Mouse (Mus musculus): ENCODE measurements around the gene Traf3ip1. TPM values are rescaled to one million over a fixed set of nuclear protein-coding genes. Genes with fewer than 3 reads are reported as not detected.
A peak's percentile ranks its signal among the peaks of the same experiment; 100 is the strongest.

Traf3ip1 gene
- polyA plus RNA-seq, 1 experiment from 2014 or later = 9.1 TPM

- Histone ChIP-seq H3K36me3 (ENCODE audit: control insufficient read depth, insufficient read depth, low read length) (no peaks in the 10 kb centered on the region; the same call in 1 of the 2 replicates), H3K4me1 (replicated peaks; ENCODE audit: control insufficient read depth, insufficient read depth, low read length) (peaks cover 10% of the 10 kb centered on the region; the same call in 1 of the 2 replicates), H3K9me3 (ENCODE audit: control insufficient read depth, low read length) (no peaks in the 10 kb centered on the region), H3K4me3 (ENCODE audit: low read depth, low read length) (no peak overlapping the region), H3K27ac (ENCODE audit: low read depth, low read length) (no peak overlapping the region), H3K4me2 (ENCODE audit: low read depth, low read length, severe bottlenecking) (no peak overlapping the region), H3K9ac (ENCODE audit: low read length) (no peak overlapping the region), H3K27me3 (ENCODE audit: control insufficient read depth, insufficient read depth, low read length) (no peaks in the 10 kb centered on the region)
- ATAC-seq (replicated peaks; ENCODE audit: low FRiP score) = no peak
- whole genome bisulfite sequencing = 93% methylated on average over 6 of the region's 6 CpGs
- no peak for DNase-seq (ENCODE audit: low spot score)
Measured at GRCm38 (mm10) chr1:91498579-91498978, 4.1 kb downstream of the Traf3ip1 start.

- H3K9ac ChIP-seq (ENCODE audit: low read length) = no peak overlapping the region
- no peak overlapping the region for H3K27ac ChIP-seq (ENCODE audit: low read depth, low read length)
- H3K4me1 ChIP-seq (replicated peaks; ENCODE audit: control insufficient read depth, insufficient read depth, low read length) = no peaks in the 10 kb centered on the region
- 85% methylated on average over 3 of the region's 3 CpGs for WGBS
- no peak overlapping the region for H3K4me2 ChIP-seq (ENCODE audit: low read depth, low read length, severe bottlenecking)
- no peak for ATAC-seq (replicated peaks; ENCODE audit: low FRiP score)
- no peaks in the 10 kb centered on the region for H3K9me3 ChIP-seq (ENCODE audit: control insufficient read depth, low read length)
- no peak for DNase-seq (ENCODE audit: low spot score)
- no peak overlapping the region for H3K4me3 ChIP-seq (ENCODE audit: low read depth, low read length)
- no peaks in the 10 kb centered on the region; the same call in 1 of the 2 replicates for H3K36me3 ChIP-seq (ENCODE audit: control insufficient read depth, insufficient read depth, low read length)
- no peaks in the 10 kb centered on the region for H3K27me3 ChIP-seq (ENCODE audit: control insufficient read depth, insufficient read depth, low read length)
Measured at GRCm38 (mm10) chr1:91504615-91505014, 10.2 kb downstream of the Traf3ip1 start.

DNA sequence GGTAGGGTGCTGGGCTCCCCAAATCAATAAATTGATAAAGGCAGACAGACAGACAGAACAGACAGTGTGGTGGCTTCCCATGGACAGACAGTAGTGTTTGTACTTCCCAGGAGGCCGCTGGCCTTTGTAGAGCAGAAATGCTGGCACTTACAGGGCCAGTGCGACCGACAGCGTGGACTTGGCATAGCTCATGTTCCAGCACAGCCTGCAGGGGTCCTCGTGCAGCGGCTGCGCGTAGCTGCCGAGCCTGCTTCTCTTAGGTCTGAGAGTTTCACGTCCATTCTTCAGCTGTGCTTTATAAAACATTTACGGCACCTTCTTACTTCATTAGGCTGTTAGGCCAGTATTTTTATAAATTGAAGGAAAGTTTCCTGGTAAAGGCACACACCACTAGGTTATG is 20.5 kb downstream of the Traf3ip1 start:
- Histone ChIP-seq H3K4me3 (ENCODE audit: low read depth, low read length) (no peak overlapping the region), H3K27me3 (ENCODE audit: control insufficient read depth, insufficient read depth, low read length) (no peaks in the 10 kb centered on the region), H3K9ac (ENCODE audit: low read length) (no peak overlapping the region), H3K27ac (ENCODE audit: low read depth, low read length) (no peak overlapping the region), H3K9me3 (ENCODE audit: control insufficient read depth, low read length) (no peaks in the 10 kb centered on the region), H3K36me3 (ENCODE audit: control insufficient read depth, insufficient read depth, low read length) (no peaks in the 10 kb centered on the region; the same call in 1 of the 2 replicates), H3K4me2 (ENCODE audit: low read depth, low read length, severe bottlenecking) (no peak overlapping the region), H3K4me1 (replicated peaks; ENCODE audit: control insufficient read depth, insufficient read depth, low read length) (no peaks in the 10 kb centered on the region)
- WGBS = 77% methylated on average over 11 of the region's 11 CpGs
- ATAC-seq (replicated peaks; ENCODE audit: low FRiP score) (no peak), DNase-seq (ENCODE audit: low spot score) (no peak)

- Histone ChIP-seq H3K4me2 (ENCODE audit: low read depth, low read length, severe bottlenecking) (no peak overlapping the region), H3K4me3 (ENCODE audit: low read depth, low read length) (no peak overlapping the region), H3K9me3 (ENCODE audit: control insufficient read depth, low read length) (no peaks in the 10 kb centered on the region), H3K4me1 (replicated peaks; ENCODE audit: control insufficient read depth, insufficient read depth, low read length) (no peaks in the 10 kb centered on the region), H3K9ac (ENCODE audit: low read length) (no peak overlapping the region), H3K27me3 (ENCODE audit: control insufficient read depth, insufficient read depth, low read length) (no peaks in the 10 kb centered on the region), H3K27ac (ENCODE audit: low read depth, low read length) (no peak overlapping the region), H3K36me3 (ENCODE audit: control insufficient read depth, insufficient read depth, low read length) (no peaks in the 10 kb centered on the region; the same call in 1 of the 2 replicates)
- 94% methylated on average over 6 of the region's 6 CpGs for WGBS
- ATAC-seq (replicated peaks; ENCODE audit: low FRiP score) = no peak
- DNase-seq (ENCODE audit: low spot score) = no peak
Measured at GRCm38 (mm10) chr1:91515642-91516041, 21.2 kb downstream of the Traf3ip1 start.

DNA sequence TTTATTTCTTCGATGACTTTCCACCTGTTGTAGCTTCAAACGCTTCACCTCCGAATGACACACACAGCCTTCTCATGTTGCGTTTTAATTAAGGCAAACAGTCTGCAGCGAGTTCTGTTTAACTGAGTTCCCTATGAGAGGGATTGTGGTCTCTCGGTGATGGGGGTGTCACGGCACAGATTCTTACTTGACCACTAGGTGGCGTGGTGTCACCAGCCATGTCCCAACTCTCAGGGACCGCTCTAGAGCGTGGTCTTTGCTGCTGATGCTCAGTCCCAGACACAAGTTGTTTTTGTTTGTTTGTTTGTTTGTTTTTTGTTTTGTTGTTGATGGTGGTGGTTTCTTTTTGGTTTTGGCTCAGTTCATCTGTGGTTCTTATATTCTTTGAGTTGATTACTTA is 29.3 kb downstream of the Traf3ip1 start:
- H3K27me3 ChIP-seq (ENCODE audit: control insufficient read depth, insufficient read depth, low read length) = no peaks in the 10 kb centered on the region
- H3K27ac ChIP-seq (ENCODE audit: low read depth, low read length) = no peak overlapping the region
- H3K4me1 ChIP-seq (replicated peaks; ENCODE audit: control insufficient read depth, insufficient read depth, low read length) = no peaks in the 10 kb centered on the region
- DNase-seq (ENCODE audit: low spot score) (peak; percentile 80), ATAC-seq (replicated peaks; ENCODE audit: low FRiP score) (peak; percentile 66)
- H3K36me3 ChIP-seq (ENCODE audit: control insufficient read depth, insufficient read depth, low read length) = peaks cover 4% of the 10 kb centered on the region; the same call in 1 of the 2 replicates
- H3K9me3 ChIP-seq (ENCODE audit: control insufficient read depth, low read length) = no peaks in the 10 kb centered on the region
- H3K4me3 ChIP-seq (ENCODE audit: low read depth, low read length) = no peak overlapping the region
- WGBS = 16% methylated on average over 10 of the region's 10 CpGs
- H3K4me2 ChIP-seq (ENCODE audit: low read depth, low read length, severe bottlenecking) = no peak overlapping the region
- H3K9ac ChIP-seq (ENCODE audit: low read length) = no peak overlapping the region

- 95% methylated on average over 14 of the region's 14 CpGs for WGBS
- peaks cover 4% of the 10 kb centered on the region; the same call in 1 of the 2 replicates for H3K36me3 ChIP-seq (ENCODE audit: control insufficient read depth, insufficient read depth, low read length)
- DNase-seq (ENCODE audit: low spot score) = no peak
- H3K4me3 ChIP-seq (ENCODE audit: low read depth, low read length) = no peak overlapping the region
- no peaks in the 10 kb centered on the region for H3K4me1 ChIP-seq (replicated peaks; ENCODE audit: control insufficient read depth, insufficient read depth, low read length)
- ATAC-seq (replicated peaks; ENCODE audit: low FRiP score) = no peak
- no peak overlapping the region for H3K27ac ChIP-seq (ENCODE audit: low read depth, low read length)
- no peak overlapping the region for H3K9ac ChIP-seq (ENCODE audit: low read length)
- no peaks in the 10 kb centered on the region for H3K27me3 ChIP-seq (ENCODE audit: control insufficient read depth, insufficient read depth, low read length)
- H3K9me3 ChIP-seq (ENCODE audit: control insufficient read depth, low read length) = no peaks in the 10 kb centered on the region
- H3K4me2 ChIP-seq (ENCODE audit: low read depth, low read length, severe bottlenecking) = no peak overlapping the region
Measured at GRCm38 (mm10) chr1:91525838-91526237, 31.4 kb downstream of the Traf3ip1 start.

- Histone ChIP-seq H3K4me1 (replicated peaks; ENCODE audit: control insufficient read depth, insufficient read depth, low read length) (no peaks in the 10 kb centered on the region), H3K36me3 (ENCODE audit: control insufficient read depth, insufficient read depth, low read length) (peaks cover 4% of the 10 kb centered on the region; the same call in 1 of the 2 replicates), H3K4me3 (ENCODE audit: low read depth, low read length) (no peak overlapping the region), H3K27ac (ENCODE audit: low read depth, low read length) (no peak overlapping the region), H3K4me2 (ENCODE audit: low read depth, low read length, severe bottlenecking) (no peak overlapping the region), H3K27me3 (ENCODE audit: control insufficient read depth, insufficient read depth, low read length) (no peaks in the 10 kb centered on the region), H3K9me3 (ENCODE audit: control insufficient read depth, low read length) (no peaks in the 10 kb centered on the region), H3K9ac (ENCODE audit: low read length) (no peak overlapping the region)
- WGBS = 88% methylated on average over 9 of the region's 9 CpGs
- DNase-seq (ENCODE audit: low spot score) = no peak
- no peak for ATAC-seq (replicated peaks; ENCODE audit: low FRiP score)
Measured at GRCm38 (mm10) chr1:91530166-91530565, 35.7 kb downstream of the Traf3ip1 start.

GRCm38 (mm10) chr1:91532243-91532642 is 37.8 kb downstream of the Traf3ip1 start:
- ATAC-seq (replicated peaks; ENCODE audit: low FRiP score) (no peak), DNase-seq (ENCODE audit: low spot score) (no peak)
- no peak overlapping the region for H3K27ac ChIP-seq (ENCODE audit: low read depth, low read length)
- H3K9ac ChIP-seq (ENCODE audit: low read length) = no peak overlapping the region
- peaks cover 3% of the 10 kb centered on the region; the same call in 1 of the 2 replicates for H3K36me3 ChIP-seq (ENCODE audit: control insufficient read depth, insufficient read depth, low read length)
- no peak overlapping the region for H3K4me2 ChIP-seq (ENCODE audit: low read depth, low read length, severe bottlenecking)
- H3K9me3 ChIP-seq (ENCODE audit: control insufficient read depth, low read length) = no peaks in the 10 kb centered on the region
- no peaks in the 10 kb centered on the region for H3K4me1 ChIP-seq (replicated peaks; ENCODE audit: control insufficient read depth, insufficient read depth, low read length)
- H3K4me3 ChIP-seq (ENCODE audit: low read depth, low read length) = no peak overlapping the region
- no peaks in the 10 kb centered on the region for H3K27me3 ChIP-seq (ENCODE audit: control insufficient read depth, insufficient read depth, low read length)
- 89% methylated on average over 4 of the region's 4 CpGs for WGBS

DNA sequence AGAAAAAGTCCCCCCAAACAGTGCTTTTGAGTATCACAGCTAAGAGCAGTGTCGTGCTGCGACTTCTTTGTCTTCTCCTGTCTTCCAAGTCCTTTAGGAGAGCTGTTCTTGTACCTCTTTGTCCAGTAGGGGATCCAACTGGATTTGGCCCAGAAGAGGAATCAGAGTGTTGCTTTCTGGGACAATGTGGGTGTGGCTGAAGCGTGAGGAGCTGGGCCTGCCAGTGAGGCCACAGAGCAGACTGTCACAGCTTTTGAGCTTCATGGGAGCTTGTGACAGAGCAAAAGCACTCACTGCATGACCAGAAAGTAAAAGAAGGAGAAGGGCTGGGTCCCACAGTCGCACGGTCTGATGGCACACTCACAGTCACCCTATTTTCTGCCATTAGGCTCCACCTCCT is 38.4 kb downstream of the Traf3ip1 start:
- Histone ChIP-seq H3K27ac (ENCODE audit: low read depth, low read length) (no peak overlapping the region), H3K9ac (ENCODE audit: low read length) (no peak overlapping the region), H3K9me3 (ENCODE audit: control insufficient read depth, low read length) (no peaks in the 10 kb centered on the region), H3K4me2 (ENCODE audit: low read depth, low read length, severe bottlenecking) (no peak overlapping the region), H3K4me3 (ENCODE audit: low read depth, low read length) (no peak overlapping the region), H3K36me3 (ENCODE audit: control insufficient read depth, insufficient read depth, low read length) (no peaks in the 10 kb centered on the region), H3K4me1 (replicated peaks; ENCODE audit: control insufficient read depth, insufficient read depth, low read length) (no peaks in the 10 kb centered on the region), H3K27me3 (ENCODE audit: control insufficient read depth, insufficient read depth, low read length) (peaks cover 2% of the 10 kb centered on the region; the same call in 1 of the 2 replicates)
- ATAC-seq (replicated peaks; ENCODE audit: low FRiP score) = no peak
- DNase-seq (ENCODE audit: low spot score) = no peak
- WGBS = 88% methylated on average over 5 of the region's 5 CpGs
